Mouse (Mus musculus): ENCODE data around the gene Pigh.
A peak's percentile ranks its signal among the peaks of the same experiment; 100 is the strongest.

Pigh gene

GRCm38 (mm10) chr12:79066431-79066830 lies 23.0 kb downstream of the Pigh start:
- no peak for DNase-seq (ENCODE audit: low read depth)

DNA sequence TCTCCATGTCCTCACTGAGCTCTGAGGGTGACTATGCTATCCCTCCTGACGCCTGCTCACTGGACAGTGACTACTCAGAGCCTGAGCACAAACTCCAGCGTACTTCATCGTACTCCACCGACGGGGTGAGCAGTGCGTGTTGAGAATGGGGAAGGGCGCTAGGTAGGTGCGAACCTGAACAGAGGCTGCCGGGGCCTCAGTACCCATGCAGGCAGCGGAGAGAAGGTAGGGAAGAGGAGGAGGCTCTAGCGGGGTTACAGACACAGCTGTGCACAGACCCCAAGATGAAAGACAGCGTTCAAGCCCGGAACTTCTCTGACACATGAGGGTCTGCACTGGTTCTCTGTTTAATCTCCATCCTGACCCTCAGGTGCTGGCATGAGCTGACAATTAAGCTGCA lies 25.0 kb downstream of the Pigh start:
- no peak for DNase-seq (ENCODE audit: low read depth)

GRCm38 (mm10) chr12:79060766-79061652 lies 28.4 kb downstream of the Pigh start:
- peak; percentile 5 for DNase-seq (ENCODE audit: low read depth)

GRCm38 (mm10) chr12:79060134-79060533 lies 29.3 kb downstream of the Pigh start:
- no peak for DNase-seq (ENCODE audit: low read depth)

DNA sequence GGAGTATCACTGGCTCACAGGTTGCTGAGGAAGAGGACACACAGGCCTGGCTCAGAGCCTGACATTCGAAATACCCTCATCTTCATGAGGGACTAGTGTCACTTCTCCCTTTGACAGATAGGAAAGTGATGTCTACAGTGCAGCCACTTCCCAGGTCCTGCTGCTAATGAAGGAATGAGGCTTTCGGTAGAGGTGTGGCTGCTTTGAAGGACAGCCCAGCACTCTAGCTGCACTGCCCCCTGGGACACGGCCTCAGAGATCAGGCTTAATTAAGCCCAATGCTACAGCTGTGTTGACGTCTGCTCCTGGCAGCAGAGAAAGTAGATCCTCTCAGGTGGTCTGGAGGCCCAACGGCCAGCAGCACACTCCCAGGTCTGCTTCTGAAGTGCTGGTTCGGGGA lies 29.9 kb downstream of the Pigh start:
- DNase-seq (ENCODE audit: low read depth), result no peak

DNA sequence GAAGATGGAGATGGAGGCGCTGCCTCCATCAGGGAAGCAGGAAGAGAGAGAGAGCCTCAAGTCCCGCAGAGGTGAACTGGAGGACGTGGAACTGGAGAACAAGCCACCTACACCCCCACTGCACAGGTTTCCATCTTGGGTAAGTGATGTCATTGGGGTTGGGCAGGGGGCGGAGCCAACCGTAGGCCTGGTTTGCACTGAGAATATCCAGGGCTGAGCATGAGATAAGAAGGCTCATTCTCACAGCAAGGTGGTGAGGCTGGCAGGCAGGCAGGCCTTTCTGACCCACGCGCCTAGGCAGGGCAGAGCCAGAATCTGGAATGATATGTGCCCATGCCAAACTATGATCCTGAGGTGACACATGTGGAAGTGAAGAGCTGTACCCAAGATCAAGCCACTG lies 34.2 kb downstream of the Pigh start:
- DNase-seq (ENCODE audit: low read depth), result peak; percentile 5

- DNase-seq (ENCODE audit: low read depth), result no peak
Measured at GRCm38 (mm10) chr12:79052073-79052472, 37.4 kb downstream of the Pigh start.

DNA sequence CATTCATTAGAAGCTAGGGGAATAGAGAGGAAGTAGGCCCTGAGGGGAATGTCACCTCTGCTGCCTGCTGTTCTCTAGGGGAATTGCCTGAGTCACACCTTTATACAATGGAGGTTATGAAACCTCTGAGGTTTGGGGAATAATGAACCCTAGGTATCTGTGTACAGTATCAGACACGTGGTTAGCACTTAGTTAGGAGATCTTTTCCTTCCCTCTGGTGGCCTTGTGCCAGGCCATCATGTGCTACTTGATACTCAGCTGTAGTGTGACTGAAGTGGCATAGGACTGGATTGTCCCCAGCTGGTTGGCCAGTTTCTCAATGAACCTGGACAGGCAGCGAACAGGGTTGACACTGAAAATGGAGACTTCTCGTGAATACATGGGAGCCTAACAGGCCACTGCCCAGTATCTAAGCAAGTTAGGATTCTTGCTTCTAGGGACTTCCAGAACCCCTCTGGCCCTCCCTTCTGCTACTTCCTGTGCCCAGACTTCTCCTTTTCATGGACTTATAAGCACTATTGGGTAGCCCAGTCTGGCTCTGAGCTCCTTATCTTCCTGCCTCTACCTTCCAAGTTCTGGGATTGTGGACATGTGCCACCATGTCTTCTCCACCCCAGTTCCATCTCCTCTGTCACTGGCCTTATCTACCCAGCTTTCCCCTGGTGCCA lies 38.8 kb downstream of the Pigh start:
- no peak for DNase-seq (ENCODE audit: low read depth)

DNA sequence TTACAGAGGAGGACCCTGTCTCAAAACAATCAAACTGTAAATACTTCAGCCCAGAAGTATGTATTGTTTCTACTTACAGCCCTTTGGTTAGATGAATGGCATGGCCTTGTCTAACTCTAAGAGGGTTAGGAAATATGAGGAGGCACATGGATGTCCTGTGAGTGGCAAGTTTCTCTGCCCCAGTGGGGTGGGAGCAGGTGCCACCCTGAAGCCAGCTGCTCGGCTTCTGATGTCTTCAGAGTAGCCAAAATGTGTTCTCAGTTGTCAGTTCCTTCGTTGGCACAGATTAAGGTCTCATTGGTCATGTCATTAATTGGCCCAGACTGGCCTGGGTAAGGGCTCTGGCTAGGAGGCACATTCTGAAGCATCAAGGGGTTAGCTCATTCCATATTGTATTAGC lies 39.6 kb downstream of the Pigh start:
- no peak for DNase-seq (ENCODE audit: low read depth)

DNA sequence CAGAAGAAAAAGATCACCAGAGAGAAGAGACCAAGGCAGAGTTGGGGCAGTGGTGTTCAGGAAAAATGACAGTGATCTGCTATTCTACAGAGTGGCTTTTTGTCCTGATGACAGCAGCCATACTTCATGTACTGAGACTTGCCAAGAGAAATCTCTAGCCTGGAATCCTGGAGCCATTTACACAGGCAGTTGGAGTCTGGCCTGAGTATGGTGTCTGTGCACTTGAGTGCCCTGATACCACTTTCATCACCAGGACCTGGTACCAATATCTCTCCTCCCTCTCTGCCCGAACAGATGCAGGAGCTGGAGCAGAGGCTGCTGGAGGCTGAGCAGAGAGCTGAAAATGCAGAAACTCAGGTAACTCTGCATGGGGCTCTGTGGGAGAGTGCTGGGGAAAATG lies 40.6 kb downstream of the Pigh start:
- DNase-seq (ENCODE audit: low read depth), result no peak

DNA sequence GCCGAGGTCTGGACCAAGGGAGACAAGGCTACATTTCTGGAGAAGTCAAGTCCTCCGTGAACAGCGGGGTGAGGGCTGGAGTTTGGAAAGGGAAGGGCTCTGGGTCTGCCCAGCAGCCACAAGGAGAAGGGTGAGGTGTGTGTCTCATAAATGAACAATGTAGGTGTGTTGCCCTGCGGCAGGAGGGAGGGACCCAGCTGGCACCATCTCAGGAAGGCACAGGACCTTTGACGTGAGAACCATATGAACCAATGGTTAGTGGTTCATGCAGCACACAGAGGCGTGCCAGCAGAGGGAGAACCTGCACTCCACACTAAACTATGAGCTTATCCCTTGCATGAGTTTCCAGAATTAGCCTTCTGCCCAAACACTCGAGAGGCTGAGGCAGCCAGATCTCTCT lies 42.2 kb downstream of the Pigh start:
- DNase-seq (ENCODE audit: low read depth), result no peak

DNA sequence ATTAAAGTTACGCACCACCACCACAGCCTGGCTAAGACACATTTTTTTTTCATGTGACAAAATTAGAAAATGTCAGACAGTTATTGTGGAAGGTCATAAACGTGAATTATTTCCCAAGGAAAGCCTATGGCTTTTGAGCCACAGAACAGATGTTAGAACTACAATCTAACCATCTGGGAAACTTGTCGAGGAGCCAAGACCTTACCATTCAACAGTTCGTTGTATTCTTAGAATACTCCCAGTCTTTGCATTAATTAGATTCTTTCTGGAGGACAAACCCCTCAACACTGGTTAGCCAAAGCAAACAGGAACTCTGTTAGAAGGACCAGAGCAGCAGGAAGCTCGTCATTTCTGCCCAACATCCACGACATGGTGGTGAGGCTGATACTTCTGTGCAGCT lies 43.3 kb downstream of the Pigh start:
- peak; percentile 14 for DNase-seq (ENCODE audit: low read depth)

DNA sequence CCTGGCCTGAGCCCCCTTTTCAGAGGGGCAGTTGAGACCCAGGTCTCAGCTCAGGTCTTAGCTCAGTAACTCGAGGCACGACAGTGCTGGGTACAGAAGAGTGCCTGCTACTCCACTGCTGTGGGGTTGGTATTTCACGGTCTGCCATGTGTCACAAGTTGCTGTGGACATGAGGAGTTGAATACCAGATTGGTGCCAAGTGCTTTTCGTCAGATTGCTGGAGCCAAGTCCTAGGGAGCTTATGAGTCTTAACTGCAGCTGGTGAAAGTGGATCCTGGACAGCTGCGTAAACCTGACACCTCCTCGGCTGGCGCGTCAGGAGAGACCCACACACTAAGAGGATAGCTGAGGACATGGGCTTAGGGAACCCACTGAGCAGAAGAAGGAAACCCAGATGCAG lies 44.8 kb downstream of the Pigh start:
- DNase-seq (ENCODE audit: low read depth), result peak; percentile 5

DNA sequence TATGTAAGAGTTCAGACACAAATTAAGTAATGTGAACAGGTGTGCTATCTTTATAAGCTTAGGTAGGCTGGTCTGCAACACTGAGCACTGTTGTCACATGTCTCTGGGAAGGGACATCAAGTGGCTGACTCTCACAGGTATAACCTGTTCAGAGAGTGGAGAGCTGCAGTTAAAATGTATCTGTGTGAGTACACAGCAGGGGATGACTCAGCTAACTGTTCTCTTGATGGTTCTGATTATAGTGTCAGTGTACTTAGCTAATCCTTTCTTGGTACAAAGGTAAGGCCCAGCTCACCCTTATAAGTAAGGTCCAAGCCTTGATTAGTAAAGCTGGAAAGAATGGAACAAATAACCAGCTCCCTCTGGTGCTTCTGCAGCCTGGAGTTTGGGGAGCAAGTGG lies 48.0 kb downstream of the Pigh start:
- no peak for DNase-seq (ENCODE audit: low read depth)

- no peak for DNase-seq (ENCODE audit: low read depth)
Measured at GRCm38 (mm10) chr12:79040201-79040827, 49.1 kb downstream of the Pigh start.

- peak; percentile 2 for DNase-seq (ENCODE audit: low read depth)
Measured at GRCm38 (mm10) chr12:79039708-79040107, 49.7 kb downstream of the Pigh start.

- DNase-seq (ENCODE audit: low read depth), result no peak
Measured at GRCm38 (mm10) chr12:79035349-79035748, 54.1 kb downstream of the Pigh start.

DNA sequence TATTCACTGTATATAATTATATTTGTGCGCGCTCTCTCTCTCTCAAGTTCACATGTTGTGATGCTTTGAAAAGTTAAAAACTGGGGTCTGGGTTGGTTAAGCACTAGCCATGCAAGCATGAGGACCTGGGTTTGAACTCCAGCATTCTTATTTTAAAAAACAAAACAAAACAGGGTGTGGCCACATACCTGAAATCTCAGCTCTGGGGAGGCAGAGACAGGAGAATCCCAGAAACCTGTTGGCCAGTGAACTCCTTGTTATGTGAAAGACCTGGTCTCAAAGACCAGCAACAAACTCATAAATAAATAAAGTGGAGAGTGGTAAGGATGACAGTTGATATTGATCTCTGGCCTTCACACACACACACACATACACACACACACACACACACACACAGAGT lies 55.1 kb downstream of the Pigh start:
- DNase-seq (ENCODE audit: low read depth), result no peak

Data from NIH3T3 (cell line).